Mouse (Mus musculus) c-Kit-positive CD71-positive TER-119-positive erythroid progenitor cells, embryonic 14.5 days (primary cell): ENCODE data around the gene Plaur.
A peak's percentile ranks its signal among the peaks of the same experiment; 100 is the strongest.
"Not testable (repeated sequence)": the region's sequence is repeated elsewhere in the genome, so short reads cannot be mapped to it uniquely, and the experiment has no call there.

ENCODE experiments used
- DNase-seq: peaks from one replicate; pipeline ENCODE4 v3.0.0-alpha.2; 2013; ENCODE audit warnings: low spot score

The Plaur gene

DNA sequence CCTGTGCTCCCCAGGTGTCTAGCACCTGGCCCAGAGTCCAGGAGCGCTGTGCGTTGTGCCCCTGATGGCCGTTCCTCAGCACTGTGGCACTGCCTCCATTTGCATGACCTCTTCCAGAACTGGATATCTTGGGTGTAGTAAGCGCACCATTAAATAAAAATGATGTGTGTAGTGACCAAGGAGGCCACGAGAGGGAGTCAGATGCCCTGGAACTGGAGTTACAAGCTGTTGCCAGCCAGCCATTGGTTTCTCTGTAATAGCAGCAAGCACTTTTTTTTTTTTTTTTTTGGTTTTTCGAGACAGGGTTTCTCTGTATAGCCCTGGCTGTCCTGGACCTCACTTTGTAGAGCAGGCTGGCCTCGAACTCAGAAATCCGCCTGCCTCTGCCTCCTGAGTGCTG, 54.0 kb downstream of the Plaur start:
- peak; percentile 41 for DNase-seq

DNA sequence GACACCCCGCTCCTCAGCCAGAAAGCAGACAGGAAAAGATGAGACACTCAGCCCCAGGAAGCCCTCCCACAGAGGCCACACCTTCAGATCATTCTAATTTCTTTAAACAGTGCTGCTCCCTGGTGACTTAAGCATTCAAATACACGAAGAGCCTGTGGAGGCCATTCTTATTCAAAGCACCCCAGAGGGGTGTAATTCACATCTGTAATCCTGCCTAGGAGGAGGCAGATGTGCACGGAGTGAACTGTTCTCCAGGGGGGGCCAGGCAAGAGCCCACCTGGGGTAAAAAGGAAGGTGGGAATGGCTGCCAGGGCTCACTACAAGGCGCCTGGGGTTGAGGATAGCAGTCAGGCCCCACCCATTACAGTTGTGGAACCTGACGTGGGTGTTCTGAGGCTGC, 54.8 kb downstream of the Plaur start:
- no peak for DNase-seq

GRCm38 (mm10) chr7:24517654-24518053, 55.4 kb downstream of the Plaur start:
- no peak for DNase-seq

DNA sequence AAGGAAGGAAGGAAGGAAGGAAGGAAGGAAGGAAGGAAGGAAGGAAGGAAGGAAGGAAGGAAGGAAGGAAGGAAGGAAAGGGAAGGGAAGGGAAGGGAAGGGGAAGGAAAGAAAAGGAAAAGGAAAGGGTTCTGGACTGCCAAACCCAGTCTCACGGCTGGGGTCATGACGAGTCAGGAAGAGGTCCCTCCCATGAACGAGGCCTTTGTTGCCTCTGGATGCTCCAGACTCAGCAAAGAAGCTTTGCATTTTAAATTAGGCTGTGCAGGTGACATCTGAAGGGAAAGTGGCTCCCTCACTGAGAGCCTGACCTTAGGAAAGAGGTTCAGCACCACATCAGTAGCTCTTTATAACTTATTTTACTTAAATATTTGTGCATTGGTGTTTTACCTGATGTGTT, 56.8 kb downstream of the Plaur start:
- DNase-seq: no peak

DNA sequence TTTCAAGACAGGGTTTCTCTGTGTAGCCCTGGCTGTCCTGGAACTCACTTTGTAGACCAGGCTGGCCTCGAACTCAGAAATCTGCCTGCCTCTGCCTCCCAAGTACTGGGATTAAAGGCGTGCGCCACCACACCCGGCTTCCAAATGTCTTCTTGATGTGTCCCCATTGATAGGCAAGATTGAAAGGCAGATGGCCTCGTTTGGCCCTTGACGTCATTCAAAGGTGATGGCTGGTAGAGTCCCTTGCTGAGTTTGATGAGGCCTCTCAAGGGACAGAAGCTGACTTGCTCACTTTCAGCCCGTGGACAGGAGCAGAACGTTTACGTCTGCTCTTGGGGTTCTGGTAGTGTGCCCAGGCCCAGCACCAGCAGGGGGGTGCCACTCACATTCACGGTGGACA, 57.8 kb downstream of the Plaur start:
- DNase-seq: not testable (repeated sequence)

- DNase-seq: no peak
Measured at GRCm38 (mm10) chr7:24522805-24523204, 60.5 kb downstream of the Plaur start.

- no peak for DNase-seq
Measured at GRCm38 (mm10) chr7:24523723-24524122, 61.4 kb downstream of the Plaur start.

GRCm38 (mm10) chr7:24524978-24525377, 62.7 kb downstream of the Plaur start:
- DNase-seq: no peak
